Mouse (Mus musculus): Measurements from ENCODE around the gene Zmynd12. TPM values are rescaled to one million over a fixed set of nuclear protein-coding genes. Genes with fewer than 3 reads are reported as not detected.

Gene Zmynd12
- polyA plus RNA-seq, 1 experiment from 2014 or later = 0.09 TPM

DNA sequence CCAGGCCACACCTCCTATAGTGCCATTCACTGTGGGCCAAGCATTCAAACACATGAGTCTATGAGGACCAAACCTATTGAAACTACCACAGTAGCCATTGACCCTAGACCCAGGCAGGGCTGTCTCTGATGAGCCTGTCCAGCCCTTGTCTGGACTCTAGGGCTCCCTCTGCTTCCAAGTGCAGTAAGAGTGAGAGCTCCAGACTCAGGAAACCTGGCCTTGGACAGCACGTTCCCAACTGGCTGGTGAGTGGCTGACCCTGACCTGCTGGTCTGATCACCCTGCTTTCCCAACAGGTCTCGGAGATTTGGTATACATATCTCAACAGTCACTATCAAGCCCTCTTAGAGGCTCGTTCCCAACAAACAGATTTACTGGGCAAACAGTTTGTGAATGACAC is 25.2 kb downstream of the Zmynd12 start:
- Histone ChIP-seq H3K9ac (no peak overlapping the region), H3K4me2 (no peak overlapping the region), H3K27me3 (no peaks in the 10 kb centered on the region), H3K4me1 (replicated peaks) (no peaks in the 10 kb centered on the region), H3K36me3 (replicated peaks) (no peaks in the 10 kb centered on the region), H3K27ac (replicated peaks) (no peak overlapping the region), H3K4me3 (replicated peaks) (no peak overlapping the region), H3K9me3 (replicated peaks) (no peaks in the 10 kb centered on the region)
- ATAC-seq (ENCODE audit: insufficient read depth) = no peak
- WGBS (ENCODE audit: insufficient replicate concordance) = 52% methylated on average over 3 of the region's 3 CpGs

DNA sequence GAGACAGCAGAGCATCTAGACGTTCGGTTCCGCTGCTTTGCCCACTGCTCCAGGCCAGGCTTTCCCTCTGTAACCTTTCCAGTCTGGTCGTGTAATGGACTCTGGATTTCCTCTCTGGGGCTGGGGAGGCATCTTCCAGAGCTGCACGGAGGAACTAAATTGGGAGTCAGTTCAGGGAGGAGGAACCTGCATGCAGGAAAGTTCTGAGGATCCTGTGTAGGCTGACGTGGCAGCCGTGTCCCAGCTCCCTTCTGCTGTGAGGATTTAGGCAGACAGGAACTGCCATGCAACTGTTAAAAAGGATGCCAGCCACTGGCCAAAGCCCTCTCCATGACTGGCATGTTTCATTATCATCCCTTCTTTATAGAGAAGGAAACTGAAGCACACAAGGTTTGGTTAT is 27.8 kb downstream of the Zmynd12 start:
- no peak overlapping the region for H3K4me3 ChIP-seq (replicated peaks)
- no peaks in the 10 kb centered on the region for H3K36me3 ChIP-seq (replicated peaks)
- ATAC-seq (ENCODE audit: insufficient read depth) = no peak
- H3K27me3 ChIP-seq = no peaks in the 10 kb centered on the region
- 47% methylated on average over 7 of the region's 7 CpGs for WGBS (ENCODE audit: insufficient replicate concordance)
- no peak overlapping the region for H3K27ac ChIP-seq (replicated peaks)
- H3K4me1 ChIP-seq (replicated peaks) = no peaks in the 10 kb centered on the region
- no peak overlapping the region for H3K9ac ChIP-seq
- H3K4me2 ChIP-seq = no peak overlapping the region
- no peaks in the 10 kb centered on the region for H3K9me3 ChIP-seq (replicated peaks)

DNA sequence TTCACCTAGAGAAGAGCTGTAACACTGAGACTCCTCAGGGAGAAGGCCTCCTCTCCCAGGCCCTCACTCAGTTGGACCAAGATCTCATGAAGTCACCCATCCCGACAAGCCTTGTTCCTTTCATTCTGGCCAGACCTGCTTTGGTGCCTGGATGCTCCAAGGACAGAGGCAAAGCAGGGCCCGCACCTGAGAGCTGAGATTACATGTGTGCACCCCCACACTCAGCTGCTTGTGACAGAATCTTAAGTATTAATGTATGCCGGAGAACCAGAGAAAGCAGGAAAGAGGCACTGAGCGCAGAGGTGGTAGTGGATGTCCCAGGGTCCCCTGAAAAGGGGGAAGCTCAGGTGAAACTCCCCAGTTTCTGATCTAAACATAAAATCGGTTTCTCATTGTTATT is 30.5 kb downstream of the Zmynd12 start:
- no peaks in the 10 kb centered on the region for H3K4me1 ChIP-seq (replicated peaks)
- no peak overlapping the region for H3K27ac ChIP-seq (replicated peaks)
- 60% methylated on average over 5 of the region's 5 CpGs for WGBS (ENCODE audit: insufficient replicate concordance)
- no peak overlapping the region for H3K4me2 ChIP-seq
- H3K27me3 ChIP-seq = no peaks in the 10 kb centered on the region
- no peak overlapping the region for H3K4me3 ChIP-seq (replicated peaks)
- no peaks in the 10 kb centered on the region for H3K9me3 ChIP-seq (replicated peaks)
- no peak for ATAC-seq (ENCODE audit: insufficient read depth)
- H3K9ac ChIP-seq = no peak overlapping the region
- H3K36me3 ChIP-seq (replicated peaks) = no peaks in the 10 kb centered on the region

DNA sequence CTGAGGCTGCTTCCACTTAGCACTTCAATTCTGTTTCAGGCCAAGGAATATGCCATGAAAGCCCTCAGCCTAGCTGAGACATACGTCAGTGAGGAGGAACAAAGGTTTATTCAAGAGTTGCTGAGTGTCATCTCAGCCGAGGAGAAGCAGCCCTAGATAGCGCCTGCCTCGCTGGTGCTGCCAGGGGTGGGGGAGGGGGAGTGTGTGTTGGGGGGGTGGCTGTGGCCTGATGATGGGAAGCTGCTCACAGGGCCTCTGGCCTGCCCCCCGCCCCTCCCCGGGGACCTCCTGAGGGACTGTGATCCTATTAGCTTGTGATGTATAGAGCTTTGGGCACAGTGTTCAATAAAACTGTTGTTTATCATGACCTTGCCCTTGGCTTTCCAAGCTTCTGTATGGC is 30.9 kb downstream of the Zmynd12 start:
- ATAC-seq (ENCODE audit: insufficient read depth) = no peak
- H3K4me3 ChIP-seq (replicated peaks) = no peak overlapping the region
- WGBS (ENCODE audit: insufficient replicate concordance) = 19% methylated on average over 6 of the region's 6 CpGs
- H3K4me2 ChIP-seq = no peak overlapping the region
- H3K4me1 ChIP-seq (replicated peaks) = no peaks in the 10 kb centered on the region
- no peaks in the 10 kb centered on the region for H3K36me3 ChIP-seq (replicated peaks)
- H3K9me3 ChIP-seq (replicated peaks) = no peaks in the 10 kb centered on the region
- H3K27me3 ChIP-seq = no peaks in the 10 kb centered on the region
- no peak overlapping the region for H3K27ac ChIP-seq (replicated peaks)
- H3K9ac ChIP-seq = no peak overlapping the region

DNA sequence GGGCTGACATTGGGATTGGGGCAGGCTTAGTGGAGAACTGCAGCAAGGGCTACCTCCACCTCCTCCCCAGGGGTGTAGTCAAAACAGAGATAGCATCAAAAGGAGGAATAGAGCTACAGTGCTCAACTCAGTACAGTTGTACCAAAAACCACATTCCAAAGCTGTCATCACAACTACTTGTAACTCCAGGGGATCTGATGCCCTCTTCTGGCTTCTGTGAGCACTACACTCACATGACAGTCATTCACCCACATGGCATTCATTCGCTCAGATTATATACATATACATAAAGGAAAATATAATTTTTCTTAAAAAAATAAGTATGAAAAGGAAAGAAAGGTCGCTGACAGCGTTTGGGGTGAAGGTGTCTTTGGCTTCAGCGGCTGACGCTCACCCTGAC is 37.7 kb downstream of the Zmynd12 start:
- H3K9ac ChIP-seq = no peak overlapping the region
- H3K9me3 ChIP-seq (replicated peaks) = no peaks in the 10 kb centered on the region
- H3K4me3 ChIP-seq (replicated peaks) = no peak overlapping the region
- 50% methylated on average over 5 of the region's 5 CpGs for WGBS (ENCODE audit: insufficient replicate concordance)
- H3K27me3 ChIP-seq = no peaks in the 10 kb centered on the region; the same call in 1 of the 2 replicates
- H3K27ac ChIP-seq (replicated peaks) = no peak overlapping the region
- H3K4me1 ChIP-seq (replicated peaks) = no peaks in the 10 kb centered on the region
- no peak overlapping the region for H3K4me2 ChIP-seq
- no peaks in the 10 kb centered on the region for H3K36me3 ChIP-seq (replicated peaks)
- no peak for ATAC-seq (ENCODE audit: insufficient read depth)

DNA sequence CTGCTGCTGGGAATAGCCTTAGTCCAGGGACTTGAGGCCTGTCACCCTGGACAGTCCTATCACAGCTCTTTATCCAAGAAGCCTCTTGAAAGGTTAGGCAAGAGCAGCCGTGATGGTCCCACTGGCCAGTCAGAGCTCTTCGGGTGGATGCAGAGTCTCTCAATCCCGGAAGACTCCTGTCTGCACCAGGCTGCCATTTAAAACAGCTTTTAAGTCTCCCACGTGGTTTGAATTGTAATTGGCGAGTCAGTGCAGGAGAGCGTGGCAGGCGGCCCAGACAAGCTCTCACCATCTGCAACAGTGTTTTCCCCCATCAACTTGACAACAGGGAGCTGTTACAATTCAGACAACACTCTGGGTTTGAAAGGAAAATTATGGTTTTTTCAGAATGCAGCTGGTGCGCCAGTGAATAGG is 38.1 kb downstream of the Zmynd12 start:
- no peaks in the 10 kb centered on the region for H3K9me3 ChIP-seq (replicated peaks)
- H3K4me1 ChIP-seq (replicated peaks) = no peaks in the 10 kb centered on the region
- H3K4me3 ChIP-seq (replicated peaks) = no peak overlapping the region
- 50% methylated on average over 8 of the region's 8 CpGs for WGBS (ENCODE audit: insufficient replicate concordance)
- H3K9ac ChIP-seq = no peak overlapping the region
- H3K27me3 ChIP-seq = no peaks in the 10 kb centered on the region; the same call in 1 of the 2 replicates
- no peaks in the 10 kb centered on the region for H3K36me3 ChIP-seq (replicated peaks)
- ATAC-seq (ENCODE audit: insufficient read depth) = no peak
- no peak overlapping the region for H3K27ac ChIP-seq (replicated peaks)
- no peak overlapping the region for H3K4me2 ChIP-seq

DNA sequence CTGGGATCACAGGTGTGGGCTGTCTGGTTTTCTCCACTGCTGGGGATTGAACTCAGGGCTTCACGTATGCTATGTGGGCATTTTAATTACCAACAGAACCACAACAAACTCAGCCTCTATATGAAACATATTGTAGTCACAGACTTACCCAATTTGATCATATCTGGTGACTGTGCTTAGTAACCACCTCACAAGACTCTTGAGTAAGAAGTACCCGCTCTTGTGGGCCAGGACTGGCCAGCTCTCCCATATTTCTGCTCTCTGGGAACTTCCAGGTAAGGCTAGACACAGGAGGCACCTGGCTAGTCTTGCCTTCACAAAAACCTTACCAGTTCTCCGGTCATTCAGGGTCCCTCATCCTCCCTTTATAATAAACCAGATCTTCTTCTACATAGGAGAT is 39.8 kb downstream of the Zmynd12 start:
- Histone ChIP-seq H3K4me3 (replicated peaks) (no peak overlapping the region), H3K27me3 (no peaks in the 10 kb centered on the region; the same call in 1 of the 2 replicates), H3K4me2 (no peak overlapping the region), H3K9ac (no peak overlapping the region), H3K27ac (replicated peaks) (no peak overlapping the region), H3K36me3 (replicated peaks) (no peaks in the 10 kb centered on the region), H3K9me3 (replicated peaks) (no peaks in the 10 kb centered on the region), H3K4me1 (replicated peaks) (no peaks in the 10 kb centered on the region)
- ATAC-seq (ENCODE audit: insufficient read depth) = no peak
- 54% methylated on average over 3 of the region's 3 CpGs for WGBS (ENCODE audit: insufficient replicate concordance)

DNA sequence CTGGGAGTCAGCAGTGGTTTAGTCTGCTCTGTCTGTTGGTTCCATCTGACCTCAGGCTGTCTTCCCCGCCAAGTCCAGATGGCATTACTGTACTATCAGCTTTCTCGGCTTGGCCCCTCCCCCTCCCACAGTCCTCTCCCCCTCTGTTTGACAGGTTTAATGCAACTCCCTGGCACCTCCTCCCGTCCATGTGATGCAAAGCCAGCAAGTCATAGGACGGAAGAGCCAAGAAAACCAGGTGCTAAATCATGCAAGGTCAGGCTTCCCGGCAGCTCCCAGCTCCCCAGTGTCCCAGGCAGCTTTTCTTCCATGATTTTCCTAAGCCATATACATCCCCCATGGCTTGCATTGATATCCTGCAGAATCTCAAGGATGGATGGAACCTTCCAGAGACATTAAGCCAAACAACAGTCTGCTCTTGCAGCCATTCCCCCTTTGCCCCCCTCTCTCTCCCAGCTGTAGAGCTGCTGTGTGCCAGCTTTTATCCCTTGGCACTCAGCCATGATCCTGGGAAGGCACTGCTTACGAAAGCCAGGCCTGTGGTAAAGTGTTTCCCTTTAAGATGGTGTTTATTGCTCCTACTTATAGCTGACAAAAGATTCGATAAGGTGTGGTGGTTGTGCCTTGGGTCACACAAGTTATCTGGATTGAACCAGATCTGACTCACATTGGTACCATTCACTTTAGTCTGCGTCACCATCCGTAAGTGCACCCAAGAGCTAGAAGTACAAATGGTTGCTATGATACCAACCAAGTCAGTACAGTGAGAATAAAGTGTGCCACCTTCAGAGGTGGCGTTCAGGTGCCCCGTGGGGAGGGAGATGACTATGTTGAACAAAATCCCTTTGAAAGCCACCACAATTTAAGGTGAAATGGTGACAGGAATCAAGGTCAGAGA is 40.5 kb downstream of the Zmynd12 start:
- Histone ChIP-seq H3K9me3 (replicated peaks) (no peaks in the 10 kb centered on the region), H3K36me3 (replicated peaks) (no peaks in the 10 kb centered on the region), H3K4me1 (replicated peaks) (no peaks in the 10 kb centered on the region), H3K27ac (replicated peaks) (no peak overlapping the region), H3K9ac (no peak overlapping the region), H3K4me3 (replicated peaks) (no peak overlapping the region), H3K4me2 (no peak overlapping the region), H3K27me3 (no peaks in the 10 kb centered on the region; the same call in 1 of the 2 replicates)
- no peak for ATAC-seq (ENCODE audit: insufficient read depth)
- WGBS (ENCODE audit: insufficient replicate concordance) = 47% methylated on average over 11 of the region's 11 CpGs

DNA sequence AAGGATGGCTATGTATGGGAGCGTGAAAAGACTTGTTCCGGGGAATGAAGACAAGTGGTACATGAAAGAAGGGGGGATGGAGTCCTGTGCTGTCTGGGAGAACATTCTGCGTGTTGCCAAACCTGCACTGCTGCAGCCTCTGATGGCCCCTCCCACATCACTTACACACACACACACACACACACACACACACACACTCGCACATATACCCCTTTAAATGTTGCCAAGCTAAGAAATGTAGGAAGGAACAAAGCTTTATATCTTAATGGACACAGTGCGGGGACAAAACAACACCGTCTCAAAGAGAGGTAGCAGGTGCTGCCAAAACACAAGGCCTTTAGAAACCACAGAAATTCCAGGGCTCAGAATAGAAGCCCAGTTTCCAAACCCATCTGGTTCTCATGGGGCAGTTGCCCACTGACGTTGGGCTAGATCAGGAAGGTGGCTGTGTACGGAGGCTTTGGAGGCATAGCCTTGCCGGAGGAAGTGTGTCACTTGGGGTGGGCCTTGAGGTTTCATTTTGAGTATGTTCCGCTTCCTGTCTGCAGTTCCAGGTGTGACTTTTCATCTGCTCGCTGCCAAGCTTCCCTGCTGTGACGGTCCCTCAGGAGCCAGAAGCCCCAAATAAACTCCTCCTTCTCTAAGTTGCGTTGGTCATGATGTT is 41.3 kb downstream of the Zmynd12 start:
- Histone ChIP-seq H3K36me3 (replicated peaks) (no peaks in the 10 kb centered on the region), H3K27me3 (no peaks in the 10 kb centered on the region; the same call in 1 of the 2 replicates), H3K27ac (replicated peaks) (no peak overlapping the region), H3K9ac (no peak overlapping the region), H3K9me3 (replicated peaks) (no peaks in the 10 kb centered on the region), H3K4me3 (replicated peaks) (no peak overlapping the region), H3K4me2 (no peak overlapping the region), H3K4me1 (replicated peaks) (no peaks in the 10 kb centered on the region)
- no peak for ATAC-seq (ENCODE audit: insufficient read depth)
- 53% methylated on average over 13 of the region's 13 CpGs for WGBS (ENCODE audit: insufficient replicate concordance)

DNA sequence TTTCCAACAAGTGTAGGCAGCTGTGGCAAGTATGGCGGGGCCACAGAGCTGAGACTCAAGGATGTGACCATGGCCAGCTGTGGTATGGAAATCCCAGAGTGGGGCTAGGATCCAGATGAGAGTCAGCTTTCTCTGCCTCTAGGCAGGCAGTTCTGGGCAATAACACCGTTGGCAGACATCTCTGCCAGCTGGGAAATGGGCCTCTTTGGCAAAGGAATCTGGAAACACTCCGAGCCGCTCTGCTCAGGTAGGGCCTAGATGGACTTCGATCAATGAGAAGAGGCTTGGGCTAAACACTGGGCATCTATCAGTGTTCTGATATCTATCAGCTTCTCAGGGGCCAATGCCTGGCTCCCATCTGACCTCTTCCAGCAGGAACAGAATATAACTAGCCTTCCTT is 43.2 kb downstream of the Zmynd12 start:
- no peaks in the 10 kb centered on the region; the same call in 1 of the 2 replicates for H3K27me3 ChIP-seq
- no peak for ATAC-seq (ENCODE audit: insufficient read depth)
- 74% methylated on average over 5 of the region's 5 CpGs for WGBS (ENCODE audit: insufficient replicate concordance)

DNA sequence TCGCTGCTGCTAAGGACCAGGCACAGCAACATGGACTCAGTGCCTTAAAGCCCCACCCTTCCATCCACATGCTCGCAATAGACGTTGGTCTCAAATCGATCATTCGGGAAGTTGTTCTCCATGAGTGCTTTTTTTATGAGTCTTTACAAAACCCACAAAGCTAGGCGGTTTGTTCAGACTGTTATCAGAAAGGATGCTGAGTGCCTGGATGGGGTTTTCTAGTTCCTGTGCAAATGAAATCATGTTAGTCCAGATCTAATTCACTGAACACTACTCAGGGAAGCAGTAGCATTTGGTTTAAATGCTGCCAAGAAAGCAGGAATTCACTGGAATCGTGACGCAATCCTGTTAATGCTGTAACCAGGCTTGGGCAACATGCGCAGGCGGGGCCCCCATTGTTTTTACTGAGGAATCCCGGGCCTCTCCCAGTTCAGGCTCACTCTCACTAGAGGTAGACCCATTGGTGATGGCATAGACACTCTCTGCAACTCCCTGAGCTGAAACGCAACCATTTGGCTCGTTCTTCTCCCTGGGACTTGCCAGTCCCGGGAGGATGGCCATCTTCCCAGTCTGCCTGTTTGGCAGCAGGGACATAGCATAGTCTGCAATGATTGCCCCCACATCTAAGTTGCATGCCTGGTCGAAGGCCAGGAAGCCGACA is 45.2 kb downstream of the Zmynd12 start:
- 56% methylated on average over 16 of the region's 16 CpGs for WGBS (ENCODE audit: insufficient replicate concordance)
- H3K4me1 ChIP-seq (replicated peaks) = no peaks in the 10 kb centered on the region
- no peak for ATAC-seq (ENCODE audit: insufficient read depth)
- no peak overlapping the region for H3K4me3 ChIP-seq (replicated peaks)
- no peaks in the 10 kb centered on the region; the same call in 1 of the 2 replicates for H3K27me3 ChIP-seq
- no peak overlapping the region for H3K9ac ChIP-seq
- no peak overlapping the region for H3K27ac ChIP-seq (replicated peaks)
- no peaks in the 10 kb centered on the region for H3K9me3 ChIP-seq (replicated peaks)
- H3K4me2 ChIP-seq = no peak overlapping the region
- no peaks in the 10 kb centered on the region for H3K36me3 ChIP-seq (replicated peaks)

More for the DNA sequence above, 43.2 kb downstream of the Zmynd12 start:
- H3K27ac ChIP-seq (replicated peaks) = no peak overlapping the region
- H3K4me2 ChIP-seq = no peak overlapping the region
- H3K4me1 ChIP-seq (replicated peaks) = no peaks in the 10 kb centered on the region
- H3K36me3 ChIP-seq (replicated peaks) = no peaks in the 10 kb centered on the region
- H3K9me3 ChIP-seq (replicated peaks) = no peaks in the 10 kb centered on the region
- H3K4me3 ChIP-seq (replicated peaks) = no peak overlapping the region
- no peak overlapping the region for H3K9ac ChIP-seq

All from liver, embryonic 15.5 days (tissue).